Mouse (Mus musculus) CD4-positive, CD25-positive, alpha-beta regulatory T cell, adult 2 months (primary cell): ENCODE results near the gene Spats2l.

Source experiments
- DNase-seq: peaks from one replicate; pipeline ENCODE4 v3.0.0-alpha.2; 2012; ENCODE audit warnings: low read depth, low spot score

Gene Spats2l

GRCm38 (mm10) chr1:57889803-57890202 is 115.8 kb downstream of the Spats2l start:
- DNase-seq: no peak

GRCm38 (mm10) chr1:57890259-57890902 is 116.4 kb downstream of the Spats2l start:
- DNase-seq: no peak

GRCm38 (mm10) chr1:57890903-57891267 is 116.9 kb downstream of the Spats2l start:
- DNase-seq: no peak

GRCm38 (mm10) chr1:57901494-57901893 is 127.5 kb downstream of the Spats2l start:
- DNase-seq: peak; percentile 10

GRCm38 (mm10) chr1:57903793-57904192 is 129.8 kb downstream of the Spats2l start:
- no peak for DNase-seq

GRCm38 (mm10) chr1:57905912-57906311 is 131.9 kb downstream of the Spats2l start:
- DNase-seq: no peak

- no peak for DNase-seq
Observed at GRCm38 (mm10) chr1:57906312-57906711, 132.3 kb downstream of the Spats2l start.

GRCm38 (mm10) chr1:57911561-57911960 is 137.6 kb downstream of the Spats2l start:
- no peak for DNase-seq

GRCm38 (mm10) chr1:57917342-57917741 is 143.4 kb downstream of the Spats2l start:
- DNase-seq: no peak

- DNase-seq: no peak
Observed at GRCm38 (mm10) chr1:57918567-57918966, 144.6 kb downstream of the Spats2l start.

GRCm38 (mm10) chr1:57934287-57934686 is 160.3 kb downstream of the Spats2l start:
- no peak for DNase-seq

- no peak for DNase-seq
Observed at GRCm38 (mm10) chr1:57940691-57941090, 166.7 kb downstream of the Spats2l start.

GRCm38 (mm10) chr1:57941095-57941494 is 167.1 kb downstream of the Spats2l start:
- DNase-seq: no peak

GRCm38 (mm10) chr1:57941734-57942133 is 167.8 kb downstream of the Spats2l start:
- DNase-seq: no peak

- DNase-seq: no peak
Observed at GRCm38 (mm10) chr1:57942215-57942614, 168.3 kb downstream of the Spats2l start.

GRCm38 (mm10) chr1:57947552-57948347 is 173.8 kb downstream of the Spats2l start:
- DNase-seq: no peak

GRCm38 (mm10) chr1:57949195-57949594 is 175.2 kb downstream of the Spats2l start:
- DNase-seq: no peak

- DNase-seq: no peak
Observed at GRCm38 (mm10) chr1:57949716-57950115, 175.8 kb downstream of the Spats2l start.

GRCm38 (mm10) chr1:57952509-57952908 is 178.5 kb downstream of the Spats2l start:
- no peak for DNase-seq

GRCm38 (mm10) chr1:57953586-57954375 is 179.8 kb downstream of the Spats2l start:
- no peak for DNase-seq

- no peak for DNase-seq
Observed at GRCm38 (mm10) chr1:57954376-57954765, 180.4 kb downstream of the Spats2l start.

- DNase-seq: no peak
Observed at GRCm38 (mm10) chr1:57955774-57956173, 181.8 kb downstream of the Spats2l start.
